Mouse (Mus musculus) cerebellum, adult 2 months (tissue): ENCODE measurements around the gene Slfnl1.

Experiments used
- CTCF ChIP-seq: fragments of 200-500 bp; IDR thresholded peaks from 2 replicates; pipeline ENCODE4 v1.5.1; 2011; ENCODE audit warnings: low read depth, mild to moderate bottlenecking, control low read depth, low read length, moderate library complexity, borderline replicate concordance; ENCODE audit not compliant: insufficient read depth
- POLR2A ChIP-seq: fragments of 200-500 bp; IDR thresholded peaks from 2 replicates; pipeline ENCODE4 v1.6.1; 2011; ENCODE audit warnings: low read length, control low read depth, borderline replicate concordance; ENCODE audit not compliant: insufficient read depth

DNA sequence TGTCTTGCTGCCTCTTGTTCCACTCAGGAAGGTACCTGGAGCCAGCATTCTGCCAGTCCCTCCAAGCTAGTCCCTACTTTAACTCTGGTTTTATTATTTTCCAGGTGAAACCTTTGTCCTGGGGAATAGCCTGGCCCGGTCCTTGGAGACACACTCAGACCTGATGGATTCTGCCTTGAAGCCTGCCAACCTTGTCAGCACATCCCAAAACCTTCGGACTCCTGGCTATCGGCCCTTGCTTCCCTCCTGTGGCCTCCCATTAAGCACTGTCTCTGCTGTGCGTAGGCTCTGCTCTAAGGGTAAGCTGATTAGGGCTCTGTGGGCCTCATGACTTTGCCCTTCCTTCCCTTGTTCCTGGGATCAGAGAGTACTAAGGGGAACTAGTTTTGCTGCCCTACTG, 9.7 kb upstream of the Slfnl1 start:
- TF ChIP-seq CTCF (no peak), POLR2A (no peak)
